Mouse (Mus musculus): ENCODE results near the gene Six4.

DNA sequence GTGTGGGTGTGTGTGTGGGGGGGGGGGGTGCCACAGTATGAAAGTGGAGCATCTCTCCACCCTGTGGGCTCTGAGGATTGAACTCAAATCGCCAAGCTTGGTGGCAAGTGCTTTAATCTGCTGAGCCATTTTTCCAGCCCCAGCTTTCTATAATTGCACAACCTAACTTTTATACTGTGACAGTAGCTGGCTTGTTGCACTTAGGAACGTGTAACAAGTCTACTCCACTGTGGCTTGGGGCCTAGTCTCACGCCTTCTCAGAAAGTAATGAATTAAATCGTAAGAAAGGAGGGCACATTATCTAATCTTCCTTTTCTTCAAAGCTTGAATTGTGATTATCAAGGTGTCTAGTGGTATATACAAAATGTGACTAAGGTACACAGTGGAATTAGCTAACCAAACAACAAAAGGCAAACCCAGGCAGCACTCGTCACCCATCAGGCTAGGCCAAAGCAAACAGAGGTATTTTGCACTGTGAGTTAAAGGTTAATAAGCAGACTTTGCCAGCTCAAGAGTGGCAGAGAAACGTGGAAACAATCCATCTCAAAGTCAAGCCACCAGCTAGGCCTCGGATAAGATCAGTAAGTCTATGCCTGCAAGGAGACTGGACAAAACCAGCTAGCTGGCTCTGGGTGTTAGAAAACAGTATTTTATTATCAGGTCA is 22.5 kb downstream of the Six4 start:
- TF ChIP-seq POLR2A (IDR thresholded peaks at IDR 0.05; ENCODE audit: control insufficient read depth, extremely low read depth, insufficient read depth, low read length, poor library complexity) (no peak), CTCF (IDR thresholded peaks at IDR 0.05; ENCODE audit: borderline replicate concordance, control insufficient read depth, extremely low read depth, insufficient read depth, low read length, poor library complexity) (no peak)
